Mouse (Mus musculus): ENCODE measurements around the gene Syt7.

Syt7 gene

DNA sequence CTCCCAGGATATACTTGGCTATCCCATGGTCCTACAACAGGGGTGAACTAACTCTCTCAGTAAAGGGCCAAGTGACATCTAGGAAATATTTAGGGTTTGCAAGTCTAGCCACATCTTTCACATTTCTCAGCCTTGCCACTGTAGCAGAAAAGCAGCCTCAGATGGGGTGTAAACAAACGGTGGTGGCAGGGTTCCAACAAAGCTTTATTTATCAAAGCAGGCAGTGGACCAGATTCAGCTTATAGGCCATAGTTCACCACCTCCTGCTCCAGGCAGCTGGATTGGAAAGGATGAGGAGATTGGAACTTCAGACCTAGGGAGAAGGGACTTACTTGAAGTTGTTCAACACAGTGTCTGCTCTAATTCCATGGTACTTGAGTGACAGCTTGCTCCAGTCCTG is 35.9 kb downstream of the Syt7 start:
- no peak for DNase-seq (ENCODE audit: low read depth, low spot score)

GRCm38 (mm10) chr19:10425484-10426270 is 36.8 kb downstream of the Syt7 start:
- DNase-seq (ENCODE audit: low read depth, low spot score), result no peak

DNA sequence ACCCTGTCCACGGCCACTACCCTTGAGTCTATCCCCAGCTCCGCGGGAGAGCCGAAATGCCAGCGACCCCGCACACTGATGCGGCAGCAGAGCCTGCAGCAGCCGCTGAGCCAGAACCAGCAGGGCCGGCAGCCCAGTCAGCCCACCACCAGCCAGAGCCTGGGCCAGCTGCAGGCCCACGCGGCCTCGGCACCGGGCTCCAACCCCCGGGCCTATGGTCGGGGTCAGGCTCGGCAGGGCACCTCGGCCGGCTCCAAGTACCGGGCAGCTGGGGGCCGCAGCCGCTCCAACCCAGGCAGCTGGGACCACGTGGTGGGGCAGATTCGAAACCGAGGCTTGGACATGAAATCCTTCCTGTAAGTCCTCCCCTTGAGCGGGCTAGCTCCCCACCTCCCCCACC is 37.4 kb downstream of the Syt7 start:
- DNase-seq (ENCODE audit: low read depth, low spot score), result no peak

- DNase-seq (ENCODE audit: low read depth, low spot score), result no peak
These were observed 37.9 kb downstream of the Syt7 start for GRCm38 (mm10) chr19:10426793-10427192.

- DNase-seq (ENCODE audit: low read depth, low spot score), result no peak
These were observed 38.5 kb downstream of the Syt7 start for GRCm38 (mm10) chr19:10427431-10427830.

DNA sequence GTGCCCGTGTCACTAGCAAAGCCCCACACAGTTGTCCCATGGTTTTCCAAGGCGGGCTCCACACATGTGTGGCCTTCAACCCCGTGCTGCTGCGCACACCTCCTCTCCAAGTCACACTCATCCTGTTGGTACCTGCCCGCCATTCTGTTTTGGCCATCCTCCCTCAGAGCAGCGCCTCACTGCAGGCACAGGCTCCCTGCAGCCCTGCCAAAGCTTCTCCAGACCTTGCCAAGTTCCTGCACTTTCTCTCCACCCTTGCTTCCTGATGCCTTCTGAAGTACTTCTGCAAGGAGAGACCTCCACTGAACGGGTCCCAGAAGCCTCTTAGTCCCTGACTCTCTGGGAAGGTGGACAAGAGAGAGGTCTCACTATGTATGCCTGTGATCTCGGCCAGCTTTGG is 40.5 kb downstream of the Syt7 start:
- no peak for DNase-seq (ENCODE audit: low read depth, low spot score)

GRCm38 (mm10) chr19:10431410-10431809 is 42.5 kb downstream of the Syt7 start:
- no peak for DNase-seq (ENCODE audit: low read depth, low spot score)

DNA sequence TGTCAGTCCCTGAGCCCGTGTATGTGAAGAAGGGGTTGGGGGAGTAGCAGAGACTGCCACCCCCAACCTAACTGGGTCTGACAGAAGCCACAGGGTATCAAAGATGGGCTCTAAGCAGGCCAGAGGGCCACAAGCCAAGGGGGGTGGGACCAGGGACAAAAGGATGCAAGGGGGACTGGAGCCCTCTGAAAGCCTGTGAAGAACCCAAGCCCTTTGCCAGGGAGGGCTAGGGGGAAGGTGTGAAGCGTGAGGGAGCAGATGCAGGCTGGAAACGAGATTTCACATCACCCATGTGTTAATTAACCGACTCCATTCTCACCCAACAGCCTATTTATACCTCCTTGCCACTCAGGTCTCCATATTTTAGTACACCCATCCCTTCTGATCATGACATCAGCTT is 43.0 kb downstream of the Syt7 start:
- no peak for DNase-seq (ENCODE audit: low read depth, low spot score)

- DNase-seq (ENCODE audit: low read depth, low spot score), result no peak
These were observed 44.3 kb downstream of the Syt7 start for GRCm38 (mm10) chr19:10433225-10433624.

DNA sequence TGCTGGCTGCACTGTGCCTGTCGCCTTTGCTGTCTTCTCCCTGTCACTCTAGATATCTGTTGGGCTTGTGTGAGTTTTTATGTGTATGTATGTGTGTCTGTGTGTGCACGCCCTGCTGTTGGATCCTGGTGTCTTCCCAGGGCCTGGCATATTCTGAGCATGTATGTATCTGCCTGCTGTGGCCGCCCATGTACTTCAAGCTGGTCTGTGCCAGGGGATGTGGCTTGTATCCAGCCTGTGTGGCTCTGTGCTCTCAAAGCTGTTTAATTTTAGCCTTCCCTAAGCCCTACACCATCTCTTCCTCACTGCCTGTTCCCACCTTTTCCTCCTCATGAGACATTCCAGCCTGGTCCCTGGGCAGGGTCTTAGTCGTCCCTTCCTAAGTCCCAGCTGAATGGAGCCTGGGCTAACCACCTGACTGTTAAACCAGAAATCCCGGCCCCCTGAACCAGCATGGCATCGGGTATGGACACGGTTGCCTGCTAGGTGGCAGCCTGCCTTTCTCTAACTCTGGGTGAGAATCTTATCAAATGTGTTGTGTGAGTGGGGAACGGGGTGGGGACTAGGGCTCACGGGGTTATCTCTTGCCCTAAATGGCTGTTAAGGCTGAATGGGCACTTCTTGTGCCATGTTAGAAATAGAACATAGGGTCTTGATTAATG is 45.1 kb downstream of the Syt7 start:
- no peak for DNase-seq (ENCODE audit: low read depth, low spot score)

DNA sequence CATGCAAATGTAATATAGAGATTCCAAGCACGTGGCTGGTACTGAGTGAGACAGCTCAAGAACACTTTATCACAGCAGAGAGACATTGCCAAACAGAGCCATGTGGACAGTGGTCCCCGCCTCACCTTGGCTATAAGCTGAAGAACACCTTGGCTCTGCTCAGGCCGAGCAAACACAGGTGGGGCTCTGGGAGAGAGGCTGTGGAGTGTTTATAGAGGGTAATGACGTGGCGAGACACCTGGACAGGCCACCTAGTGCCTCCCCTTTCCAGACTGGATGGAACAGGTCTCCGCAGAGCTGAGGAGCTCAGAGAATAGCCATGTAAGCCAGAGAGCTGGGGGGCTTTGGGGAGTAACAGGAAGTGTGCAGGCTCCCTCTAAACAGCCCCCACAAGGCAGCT is 46.0 kb downstream of the Syt7 start:
- no peak for DNase-seq (ENCODE audit: low read depth, low spot score)

GRCm38 (mm10) chr19:10435908-10436307 is 47.0 kb downstream of the Syt7 start:
- peak; percentile 85 for DNase-seq (ENCODE audit: low read depth, low spot score)

- no peak for DNase-seq (ENCODE audit: low read depth, low spot score)
These were observed 47.8 kb downstream of the Syt7 start for GRCm38 (mm10) chr19:10436726-10437125.

DNA sequence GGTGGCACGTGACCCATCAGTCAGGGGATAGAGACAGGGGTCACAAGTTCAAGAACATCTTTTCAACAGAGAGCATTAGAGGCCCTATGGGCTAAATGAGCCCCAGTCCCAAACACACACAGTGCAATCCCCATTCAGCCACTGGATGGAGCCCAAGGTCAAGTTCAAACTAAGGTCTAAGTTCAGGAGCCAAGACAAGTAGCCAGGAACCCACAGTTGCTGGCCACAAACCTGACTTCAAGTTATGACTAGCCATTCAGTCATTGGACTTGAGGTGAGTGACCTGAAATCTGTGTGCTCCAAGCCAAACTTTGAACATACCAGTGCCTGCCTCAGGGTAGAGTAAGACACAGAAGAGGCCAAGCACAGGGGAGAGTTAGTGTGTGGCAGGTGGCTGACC is 48.6 kb downstream of the Syt7 start:
- DNase-seq (ENCODE audit: low read depth, low spot score), result peak; percentile 58

DNA sequence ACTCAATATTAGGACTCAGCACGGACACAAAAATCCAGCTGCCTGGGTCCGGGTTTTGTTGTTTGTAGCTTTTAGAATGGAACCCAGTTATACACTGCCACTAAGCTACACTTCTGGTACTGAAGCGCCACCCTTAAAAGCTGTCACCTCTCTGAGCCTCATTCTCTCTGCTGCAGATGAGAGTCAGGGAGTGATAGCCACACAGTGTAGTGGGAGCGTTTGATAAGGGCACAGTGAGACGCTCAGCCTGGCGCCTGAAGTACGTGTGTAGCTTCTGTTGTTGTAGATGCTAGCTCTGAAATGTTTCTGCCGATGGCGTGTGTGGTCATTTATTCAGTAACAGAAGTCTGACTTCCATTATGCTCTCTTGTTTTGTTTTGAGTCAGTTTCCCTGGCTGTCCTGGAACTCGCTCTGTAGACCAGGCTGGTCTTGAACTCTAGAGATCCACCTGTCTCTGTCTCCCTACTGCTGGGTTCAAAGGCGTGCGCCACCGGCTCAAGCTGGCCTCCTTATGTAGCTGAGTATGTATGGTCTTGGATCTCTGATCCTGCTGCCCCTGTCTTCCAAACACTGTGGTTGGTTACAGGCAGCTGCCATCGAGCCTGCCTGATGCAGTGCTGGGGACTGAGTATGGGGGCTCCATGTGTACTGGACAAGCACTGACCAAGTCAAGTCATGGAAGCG is 55.9 kb downstream of the Syt7 start:
- DNase-seq (ENCODE audit: low read depth, low spot score), result no peak

GRCm38 (mm10) chr19:10448275-10448674 is 59.4 kb downstream of the Syt7 start:
- no peak for DNase-seq (ENCODE audit: low read depth, low spot score)

DNA sequence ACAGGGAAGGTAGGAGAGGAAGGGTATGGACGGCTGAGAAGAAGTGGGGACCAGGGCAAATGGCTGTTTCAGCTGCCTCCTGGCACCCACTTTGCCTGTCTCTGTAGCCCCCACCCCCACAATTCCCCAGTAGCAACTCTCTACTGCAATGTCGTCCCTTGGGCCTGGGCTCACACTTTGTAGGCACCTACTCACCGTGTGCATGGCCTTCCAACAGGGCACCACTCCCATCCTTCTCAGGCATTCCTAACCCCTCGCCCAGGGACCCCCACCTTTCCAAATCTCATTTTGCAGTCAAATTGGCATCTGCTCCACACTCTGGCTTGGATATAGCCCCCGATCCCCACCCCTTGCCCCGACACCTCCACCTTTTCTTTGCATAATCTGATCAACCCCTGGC is 60.3 kb downstream of the Syt7 start:
- no peak for DNase-seq (ENCODE audit: low read depth, low spot score)

GRCm38 (mm10) chr19:10449708-10450107 is 60.8 kb downstream of the Syt7 start:
- DNase-seq (ENCODE audit: low read depth, low spot score), result peak; percentile 82

DNA sequence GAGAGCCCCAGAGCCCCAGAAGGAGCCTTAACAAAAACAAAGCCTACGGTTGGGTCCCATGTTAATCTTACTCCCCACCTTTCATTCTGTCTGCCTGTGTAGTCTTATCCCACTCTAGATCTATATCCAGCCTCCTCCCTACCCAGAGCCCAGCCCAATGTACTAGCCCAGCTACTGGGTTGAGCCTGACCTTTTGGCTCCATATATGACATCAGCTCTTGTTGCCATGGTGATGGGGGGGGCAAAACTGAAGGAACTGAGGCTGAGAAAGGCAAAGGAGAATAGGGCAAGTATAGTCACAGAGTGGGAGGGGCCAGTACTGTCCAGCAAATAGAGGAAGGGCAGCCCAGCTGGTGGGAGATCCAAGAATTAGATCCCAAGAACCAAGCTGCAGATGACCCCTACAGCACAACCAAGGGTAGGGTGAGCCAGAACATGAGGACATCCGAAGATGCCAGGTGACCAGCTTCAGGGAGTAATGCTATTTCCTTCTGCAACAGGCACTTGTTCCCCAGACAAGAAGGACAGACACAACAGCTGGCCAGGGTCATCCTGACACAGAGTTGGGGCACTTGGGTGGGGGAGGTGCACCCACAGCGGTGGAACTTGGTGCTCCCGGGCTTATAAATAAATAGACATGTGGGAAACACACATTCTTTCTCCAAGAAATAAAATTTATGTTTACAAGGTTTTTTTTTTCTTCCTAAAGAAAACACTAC is 66.0 kb downstream of the Syt7 start:
- peak; percentile 41 for DNase-seq (ENCODE audit: low read depth, low spot score)

DNA sequence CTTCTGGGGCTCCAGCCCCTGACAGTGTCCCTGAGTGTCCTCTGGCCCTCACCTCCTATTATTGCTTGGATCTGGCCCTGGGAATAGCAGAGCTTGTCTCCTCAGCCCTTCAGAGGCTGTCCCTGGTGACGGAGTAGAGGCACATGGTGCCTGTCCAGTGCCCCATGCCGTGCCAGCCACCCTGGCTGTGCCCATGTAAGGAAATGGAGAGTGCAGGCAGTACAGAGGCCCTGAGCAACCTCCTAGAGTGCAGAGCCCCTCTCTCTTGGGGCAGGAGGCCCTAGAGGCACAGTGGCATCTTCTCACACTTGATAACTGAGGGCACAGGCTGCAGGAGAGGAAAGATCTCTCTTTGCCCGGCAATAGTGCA is 66.5 kb downstream of the Syt7 start:
- no peak for DNase-seq (ENCODE audit: low read depth, low spot score)

DNA sequence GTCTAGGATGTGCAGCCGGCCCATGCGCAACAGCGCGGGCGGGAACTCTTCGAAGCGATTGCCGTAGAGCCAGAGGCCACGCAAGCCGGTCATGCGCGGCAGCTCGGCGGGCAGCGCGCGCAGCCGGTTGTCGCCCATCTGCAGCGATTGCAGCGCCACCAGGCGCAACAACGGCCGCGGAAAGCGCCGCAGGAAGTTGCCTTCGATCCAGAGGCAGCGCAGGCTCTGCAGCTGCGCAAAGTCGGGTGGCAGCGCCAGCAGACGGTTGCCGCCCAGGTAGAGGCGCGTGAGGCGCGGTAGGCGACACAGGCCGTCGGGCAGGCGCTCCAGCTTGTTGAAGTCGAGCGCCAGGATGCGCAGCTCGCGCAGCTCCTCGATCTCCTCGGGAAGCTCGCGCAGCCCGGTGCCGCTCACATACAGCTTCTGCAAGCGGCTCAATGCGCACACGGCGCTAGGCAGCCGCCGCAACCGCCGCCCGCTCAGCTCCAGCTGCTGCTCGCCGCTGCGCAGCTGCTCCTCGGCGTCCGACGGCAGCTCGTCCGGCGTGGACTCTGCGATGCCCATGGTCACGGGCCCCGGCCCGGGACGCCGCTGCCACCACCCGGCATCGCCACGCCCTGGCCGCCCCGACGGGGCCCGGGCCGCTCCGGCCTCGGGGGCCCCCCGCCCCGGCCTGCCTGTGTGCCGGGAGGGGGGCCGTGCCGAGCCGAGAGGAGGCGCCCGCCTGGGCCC is 68.0 kb downstream of the Syt7 start, which contains the start of gene Lrrc10b:
Gene Lrrc10b (minus strand): TSS at position 722 of the 732 bp plus-strand sequence.
- DNase-seq (ENCODE audit: low read depth, low spot score), result peak; percentile 79

GRCm38 (mm10) chr19:10457484-10457800 is 68.6 kb downstream of the Syt7 start:
- peak; percentile 95 for DNase-seq (ENCODE audit: low read depth, low spot score)
